Mouse (Mus musculus) liver, embryonic 14.5 days (tissue): ENCODE data around the gene Lsmem1.

ENCODE experiments used
- CTCF ChIP-seq: IDR thresholded peaks from 2 replicates; pipeline ENCODE4 v1.5.1; 2016; ENCODE audit warnings: antibody characterized with exemption, low read depth, control low read depth
- EP300 ChIP-seq: IDR thresholded peaks from 2 replicates; pipeline ENCODE4 v1.6.1; 2016; ENCODE audit warnings: antibody characterized with exemption, low read depth

DNA sequence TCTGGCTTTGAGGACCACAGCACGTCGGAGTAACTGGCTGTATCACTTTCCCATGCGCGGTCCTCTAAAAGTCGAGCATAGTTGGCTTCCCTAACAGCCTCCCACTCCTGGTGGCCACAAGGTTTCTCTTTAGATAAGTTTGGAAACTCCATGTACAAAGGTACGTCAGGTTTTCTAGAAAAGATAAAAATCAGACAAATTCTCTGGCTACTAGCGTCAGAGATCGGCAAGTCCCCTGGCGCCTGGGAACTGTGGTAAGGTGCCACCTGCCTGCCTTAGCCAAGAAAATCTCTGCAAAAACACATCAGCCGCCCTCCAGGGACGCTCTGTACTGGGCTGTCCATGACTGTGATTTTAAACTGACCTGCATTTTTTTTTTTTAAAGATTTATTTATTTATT, 64.8 kb downstream of the Lsmem1 start:
- no peak for TF ChIP-seq EP300
- no peak for TF ChIP-seq CTCF
